Mouse (Mus musculus) kidney, embryonic 14.5 days (tissue): Measurements from ENCODE around the gene Sbf1. TPM values are rescaled to one million over a fixed set of nuclear protein-coding genes. Genes with fewer than 3 reads are reported as not detected.

Source experiments
- ATAC-seq: fragments of 200-750 bp; cut with Nextera tagmentation; 2 replicates; pipeline ENCODE4 v1.8.0; 2017; ENCODE audit warnings: moderate number of reproducible peaks, mild to moderate bottlenecking, moderate TSS enrichment, moderate library complexity; ENCODE audit not compliant: low FRiP score, low TSS enrichment
- H3K27ac ChIP-seq: fragments of 300-500 bp; sonication (generic); 2 replicates; pipeline ENCODE4 v1.5.1; 2014; ENCODE audit warnings: low read depth, mild to moderate bottlenecking, low read length, moderate library complexity, mixed read lengths
- H3K27me3 ChIP-seq: fragments of 300-500 bp; sonication (generic); 2 replicates; pipeline ENCODE4 v1.6.1; 2014; ENCODE audit warnings: mild to moderate bottlenecking, low read length; ENCODE audit not compliant: control insufficient read depth, insufficient read depth
- H3K36me3 ChIP-seq: fragments of 300-500 bp; sonication (generic); 2 replicates; pipeline ENCODE4 v1.6.1; 2014; ENCODE audit warnings: low read length, mixed read lengths; ENCODE audit not compliant: control insufficient read depth, insufficient read depth
- H3K4me1 ChIP-seq: fragments of 300-500 bp; sonication (generic); 2 replicates; pipeline ENCODE4 v1.6.1; 2014; ENCODE audit warnings: low read length, mixed read lengths; ENCODE audit not compliant: control insufficient read depth, insufficient read depth
- H3K4me2 ChIP-seq: fragments of 300-500 bp; sonication (generic); replicated peaks from 2 replicates; pipeline ENCODE4 v1.6.1; 2014; ENCODE audit warnings: low read depth, mild to moderate bottlenecking, low read length
- H3K4me3 ChIP-seq: fragments of 300-500 bp; sonication (generic); 2 replicates; pipeline ENCODE4 v1.5.1; 2014; ENCODE audit warnings: mild to moderate bottlenecking, low read length
- H3K9ac ChIP-seq: fragments of 300-500 bp; sonication (generic); 2 replicates; pipeline ENCODE4 v1.6.1; 2014; ENCODE audit warnings: low read depth, mild to moderate bottlenecking, low read length, moderate library complexity
- H3K9me3 ChIP-seq: fragments of 300-500 bp; sonication (generic); 2 replicates; pipeline ENCODE4 v1.6.1; 2016; ENCODE audit warnings: low read length; ENCODE audit not compliant: control insufficient read depth
- WGBS: fragments of 180-500 bp; shearing (Covaris S2); extraction: QIAGEN DNeasy Blood & Tissue Kit; methylation state at CpG from one replicate; pipeline ENCODE4 v1.1.7; 2014; 5-methylcytosine and 5-hydroxymethylcytosine counted together
- polyA plus RNA-seq: library from polyadenylated mRNA; unstranded; fragments of >200 nt; fragmentation: Nextera tagmentation; extraction: Ambion mirVana; gene quantifications from 2 replicates; pipeline ENCODE4 v1.2.1, GENCODE M21; 2014

Gene Sbf1
- polyA plus RNA-seq, 1 experiment from 2014 or later, result 62.0 TPM

DNA sequence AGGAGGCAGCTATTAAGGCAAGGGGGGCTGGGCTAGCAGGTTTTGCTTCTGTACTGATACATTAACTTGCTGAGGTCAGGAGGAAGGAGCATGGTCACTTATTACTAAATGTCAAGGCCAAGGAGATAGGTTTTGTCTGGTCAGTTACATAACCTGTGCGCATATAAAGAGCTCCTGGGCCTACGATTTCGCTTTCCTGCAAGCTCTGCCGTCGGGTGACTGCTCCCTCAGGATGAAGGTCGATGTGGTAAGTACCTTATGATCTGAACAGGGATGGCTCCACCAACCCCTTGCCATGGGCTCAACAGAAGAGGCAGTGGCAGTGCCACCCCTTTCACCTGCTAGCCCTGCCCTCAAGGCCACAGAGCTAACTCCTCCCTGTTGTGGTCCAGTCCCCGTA, 19.2 kb upstream of the Sbf1 start, which contains the start of gene Miox:
Gene Miox (plus strand): TSS at position 128 of the 400 bp plus-strand sequence.
- H3K4me1 ChIP-seq, result no peaks in the 10 kb centered on the region
- 83% methylated on average over 7 of the region's 7 CpGs for WGBS
- no peak for ATAC-seq

DNA sequence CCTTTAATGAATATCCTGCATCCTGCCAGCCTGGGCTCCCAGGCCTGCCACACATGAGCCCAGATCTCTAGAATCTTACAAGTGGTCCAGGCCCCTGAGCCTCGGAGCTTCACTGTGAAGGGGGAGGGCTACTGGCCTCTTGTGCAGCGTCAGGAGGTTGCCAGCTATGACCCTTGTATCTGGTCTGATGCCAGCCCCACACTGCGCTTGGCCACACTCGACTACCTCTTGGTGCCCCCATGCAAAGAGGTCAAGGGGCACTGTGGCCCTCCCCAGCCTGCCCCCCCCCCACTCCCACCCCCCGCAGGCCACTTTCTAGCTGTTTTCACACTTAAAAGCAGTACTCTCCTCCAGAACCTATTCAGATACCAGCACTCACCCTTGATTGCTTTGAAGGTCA, 11.3 kb upstream of the Sbf1 start:
- peaks cover 6% of the 10 kb centered on the region; the same call in 1 of the 2 replicates for H3K4me1 ChIP-seq
- H3K4me3 ChIP-seq, result no peak overlapping the region
- H3K27me3 ChIP-seq, result 0 out of 2 replicates have a peak, but pooled peaks cover 7% of the 10 kb centered on the region
- H3K36me3 ChIP-seq, result no peaks in the 10 kb centered on the region
- no peak overlapping the region for H3K27ac ChIP-seq
- no peak for ATAC-seq
- no peaks in the 10 kb centered on the region for H3K9me3 ChIP-seq
- 53% methylated on average over 5 of the region's 5 CpGs for WGBS
- H3K9ac ChIP-seq, result no peak overlapping the region
- no peak overlapping the region for H3K4me2 ChIP-seq

More for the DNA sequence above, 19.2 kb upstream of the Sbf1 start, which contains the start of gene Miox:
- Histone ChIP-seq H3K4me2 (no peak within 1 kb of the TSS), H3K9me3 (no peaks in the 10 kb centered on the region), H3K4me3 (no peak within 1 kb of the TSS), H3K36me3 (no peaks in the 10 kb centered on the region), H3K9ac (no peak within 1 kb of the TSS), H3K27ac (no peak within 1 kb of the TSS), H3K27me3 (no peaks in the 10 kb centered on the region)

DNA sequence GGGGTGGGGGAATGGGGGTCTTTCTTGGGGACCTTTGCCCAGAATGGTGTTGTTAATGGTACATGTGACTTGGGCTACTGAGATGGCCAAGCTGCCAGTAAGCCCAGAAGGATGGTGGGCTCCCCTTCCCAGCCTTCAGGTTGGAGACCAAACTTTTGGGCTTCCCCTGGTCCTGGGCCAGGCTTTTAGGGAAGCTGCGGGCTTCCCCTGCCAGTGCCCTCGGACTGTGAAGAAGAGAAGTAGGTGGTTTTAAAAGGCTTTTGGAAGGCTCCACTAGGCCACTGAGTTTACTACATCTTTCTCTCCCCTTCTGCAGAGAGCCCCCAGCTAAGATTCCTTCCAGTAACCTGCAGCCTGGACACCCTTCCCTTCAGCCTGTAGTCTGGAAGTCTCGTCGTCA, 8.5 kb upstream of the Sbf1 start:
- Histone ChIP-seq H3K27ac (no peak overlapping the region), H3K4me2 (no peak overlapping the region), H3K4me3 (no peak overlapping the region), H3K9me3 (no peaks in the 10 kb centered on the region), H3K27me3 (0 out of 2 replicates have a peak, but pooled peaks cover 7% of the 10 kb centered on the region), H3K4me1 (peaks cover 6% of the 10 kb centered on the region; the same call in 1 of the 2 replicates), H3K9ac (no peak overlapping the region), H3K36me3 (no peaks in the 10 kb centered on the region)
- ATAC-seq, result no peak
- 98% methylated on average over 4 of the region's 4 CpGs for WGBS

DNA sequence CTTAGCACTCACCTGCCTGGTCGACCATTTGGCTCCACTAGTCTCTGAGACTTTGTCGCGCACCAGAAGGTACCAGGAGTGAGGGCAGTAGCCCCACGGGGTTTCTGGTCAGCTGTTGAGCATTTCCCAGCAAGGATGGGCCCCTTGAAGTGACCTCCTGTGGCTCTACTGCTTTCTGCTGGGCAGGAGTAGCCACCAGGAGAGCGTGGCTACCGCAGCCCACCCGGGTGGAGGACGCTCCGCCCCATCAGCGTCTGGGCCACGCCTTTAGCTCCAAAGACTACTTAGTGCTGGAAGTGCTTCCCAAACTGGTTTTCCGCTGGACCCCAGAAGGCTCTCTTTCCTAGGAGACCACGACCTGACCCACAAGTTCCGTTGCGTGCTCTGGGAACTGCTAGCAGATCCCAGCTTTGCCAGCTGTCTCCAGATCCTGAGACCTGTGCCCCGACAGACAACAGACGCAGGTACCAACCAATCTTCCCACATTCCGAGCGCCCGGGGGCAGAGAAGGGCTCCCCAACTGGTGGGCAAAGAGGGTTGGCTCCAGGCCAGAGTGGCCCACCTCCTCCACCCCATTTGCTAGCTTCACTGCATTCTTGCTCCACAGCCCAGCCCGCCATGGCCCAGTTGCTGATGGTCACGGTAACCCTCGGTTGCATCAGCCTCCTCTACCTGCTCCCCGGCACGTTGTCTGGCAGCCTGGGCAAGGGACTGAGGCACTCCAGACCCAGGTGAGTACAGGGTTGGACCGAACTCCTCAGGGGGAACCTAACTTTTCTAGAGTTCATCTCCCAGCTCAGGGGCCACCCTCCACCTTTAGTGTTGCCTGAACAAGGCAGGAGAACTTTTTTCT, 7.8 kb upstream of the Sbf1 start, which contains the start of gene Adm2:
Gene Adm2 (plus strand): TSS at position 51 of the 853 bp plus-strand sequence.
- Histone ChIP-seq H3K9ac (no peak within 1 kb of the TSS), H3K36me3 (no peaks in the 10 kb centered on the region), H3K27ac (no peak within 1 kb of the TSS), H3K4me1 (peaks cover 6% of the 10 kb centered on the region; the same call in 1 of the 2 replicates), H3K4me2 (peak within 1 kb of the TSS; percentile 45), H3K27me3 (0 out of 2 replicates have a peak, but pooled peaks cover 7% of the 10 kb centered on the region), H3K9me3 (no peaks in the 10 kb centered on the region), H3K4me3 (peak within 1 kb of the TSS; percentile 24)
- WGBS, result 5% methylated on average over 26 of the region's 26 CpGs
- peak; percentile 35; the same call in 1 of the 2 replicates for ATAC-seq

DNA sequence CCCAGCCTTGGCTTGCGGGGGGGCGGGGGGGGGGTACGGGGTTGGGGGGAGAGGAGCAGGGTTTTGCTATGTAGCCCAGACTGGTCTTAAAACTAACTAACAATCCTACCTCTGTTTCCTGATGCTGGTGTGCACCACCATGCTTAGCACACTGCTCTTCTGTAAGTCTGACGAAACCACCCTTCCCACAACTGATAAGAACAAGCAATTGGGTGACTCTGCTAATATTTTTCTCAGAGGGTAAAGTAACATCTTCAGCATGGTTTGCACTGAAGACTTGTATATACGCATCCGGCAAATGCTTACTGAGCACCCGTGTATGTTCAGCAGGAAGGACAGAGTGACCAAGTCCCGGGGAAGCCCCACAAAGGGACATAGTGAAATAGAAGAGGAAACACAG, 6.2 kb upstream of the Sbf1 start:
- WGBS, result 81% methylated on average over 8 of the region's 8 CpGs
- Histone ChIP-seq H3K36me3 (no peaks in the 10 kb centered on the region), H3K9ac (no peak overlapping the region), H3K4me3 (no peak overlapping the region), H3K4me2 (no peak overlapping the region), H3K4me1 (peaks cover 6% of the 10 kb centered on the region; the same call in 1 of the 2 replicates), H3K27me3 (0 out of 2 replicates have a peak, but pooled peaks cover 7% of the 10 kb centered on the region), H3K9me3 (no peaks in the 10 kb centered on the region), H3K27ac (no peak overlapping the region)
- no peak for ATAC-seq

DNA sequence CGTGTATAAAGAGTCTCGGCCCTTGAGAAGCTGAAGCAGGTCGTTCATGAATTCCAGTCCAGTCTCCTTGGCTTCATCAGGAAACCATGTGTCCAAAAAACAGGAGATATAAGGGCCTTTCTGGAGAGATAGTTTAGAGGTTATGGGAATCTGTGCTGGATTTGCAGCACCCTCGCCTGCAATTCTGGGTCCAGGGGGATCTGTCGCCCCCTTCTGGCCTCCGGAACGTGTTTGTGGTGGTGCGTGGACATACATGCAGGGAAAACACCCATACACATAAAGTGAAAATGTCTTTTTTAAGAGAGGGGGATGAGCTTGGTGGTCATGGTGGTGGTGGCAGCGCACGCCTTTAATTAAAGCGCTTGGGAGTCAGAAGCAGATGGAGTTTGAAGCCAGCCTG, 1.0 kb upstream of the Sbf1 start:
- Histone ChIP-seq H3K4me2 (no peak overlapping the region), H3K9ac (no peak overlapping the region), H3K4me1 (peaks cover 17% of the 10 kb centered on the region), H3K36me3 (no peaks in the 10 kb centered on the region), H3K27me3 (no peaks in the 10 kb centered on the region), H3K9me3 (no peaks in the 10 kb centered on the region), H3K4me3 (no peak overlapping the region), H3K27ac (no peak overlapping the region)
- ATAC-seq, result no peak
- 71% methylated on average over 11 of the region's 11 CpGs for WGBS

DNA sequence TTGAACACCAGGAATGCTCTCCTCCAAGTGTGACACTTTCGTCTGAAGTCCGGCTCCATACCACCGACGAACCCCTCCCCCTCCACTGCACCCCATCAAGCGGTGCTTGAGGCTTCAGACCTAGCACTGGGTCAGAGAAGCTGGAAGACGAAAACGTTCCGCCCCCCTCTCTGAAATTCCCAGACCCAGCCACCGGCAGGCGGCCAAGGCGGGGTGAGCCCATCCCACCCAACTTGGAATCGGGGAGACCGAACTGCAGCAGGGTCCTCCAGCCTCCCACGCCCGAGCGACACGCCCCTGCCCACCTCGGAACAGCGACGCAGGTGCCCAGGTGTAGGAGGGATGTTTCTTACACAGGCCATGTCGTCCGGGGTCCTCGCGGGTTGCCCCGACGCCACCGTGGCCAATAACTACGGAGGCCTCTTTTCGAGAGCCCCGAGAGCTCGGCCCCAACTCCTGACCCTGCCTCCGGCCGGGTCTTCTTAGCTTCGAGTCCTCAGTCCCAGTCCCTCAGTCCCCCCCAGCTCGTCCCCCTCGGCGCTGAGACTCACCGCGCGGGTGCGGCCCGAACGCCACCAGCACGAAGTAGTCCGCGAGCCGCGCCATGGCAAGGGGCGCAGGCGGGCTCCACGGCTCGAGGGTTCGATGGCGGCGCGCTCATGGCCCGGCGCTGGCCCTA, 461 bp downstream of the Sbf1 start:
- Histone ChIP-seq H3K27me3 (no peaks in the 10 kb centered on the region), H3K27ac (no peak overlapping the region), H3K9me3 (no peaks in the 10 kb centered on the region), H3K4me2 (peak overlapping the region; percentile 78), H3K4me1 (peaks cover 21% of the 10 kb centered on the region), H3K36me3 (no peaks in the 10 kb centered on the region), H3K4me3 (peak overlapping the region; percentile 98), H3K9ac (peak overlapping the region; percentile 88)
- WGBS, result under 1% methylated on average over 58 of the region's 58 CpGs
- ATAC-seq, result peak; percentile 50

DNA sequence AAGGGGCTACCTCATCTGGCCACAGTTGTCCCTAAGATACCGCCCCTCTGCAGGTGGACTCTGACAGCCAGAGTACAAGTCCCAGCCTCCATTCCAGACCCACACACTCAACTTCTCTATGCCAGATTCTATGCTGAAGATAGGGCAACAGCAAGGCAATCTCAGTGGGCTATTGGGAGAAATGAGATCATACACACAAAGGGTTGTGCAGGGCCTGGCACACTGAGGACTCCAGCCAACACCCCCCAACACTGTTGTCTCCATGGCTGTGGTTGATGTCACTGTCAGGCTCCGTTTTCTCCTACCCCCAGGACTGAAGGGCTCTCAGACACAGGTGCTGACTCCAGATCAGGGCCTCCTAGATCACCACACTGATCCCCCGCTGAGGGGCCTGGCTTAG, 1.0 kb downstream of the Sbf1 start:
- peak overlapping the region; percentile 88 for H3K9ac ChIP-seq
- H3K9me3 ChIP-seq, result no peaks in the 10 kb centered on the region
- whole genome bisulfite sequencing, result 31% methylated on average over 3 of the region's 3 CpGs
- H3K27me3 ChIP-seq, result no peaks in the 10 kb centered on the region
- ATAC-seq, result peak; percentile 5; the same call in 1 of the 2 replicates
- H3K4me2 ChIP-seq, result peak overlapping the region; percentile 78
- H3K4me1 ChIP-seq, result peaks cover 21% of the 10 kb centered on the region
- H3K4me3 ChIP-seq, result peak overlapping the region; percentile 98
- no peaks in the 10 kb centered on the region for H3K36me3 ChIP-seq
- H3K27ac ChIP-seq, result no peak overlapping the region
